Mouse (Mus musculus) cerebellum, adult 9-10 months (tissue): ENCODE measurements around the gene Wsb1.
"Not testable (repeated sequence)": the region's sequence is repeated elsewhere in the genome, so short reads cannot be mapped to it uniquely, and the experiment has no call there.

Experiments
- DNase-seq: peaks from one replicate; pipeline ENCODE4 v3.0.0; 2022

The Wsb1 gene

DNA sequence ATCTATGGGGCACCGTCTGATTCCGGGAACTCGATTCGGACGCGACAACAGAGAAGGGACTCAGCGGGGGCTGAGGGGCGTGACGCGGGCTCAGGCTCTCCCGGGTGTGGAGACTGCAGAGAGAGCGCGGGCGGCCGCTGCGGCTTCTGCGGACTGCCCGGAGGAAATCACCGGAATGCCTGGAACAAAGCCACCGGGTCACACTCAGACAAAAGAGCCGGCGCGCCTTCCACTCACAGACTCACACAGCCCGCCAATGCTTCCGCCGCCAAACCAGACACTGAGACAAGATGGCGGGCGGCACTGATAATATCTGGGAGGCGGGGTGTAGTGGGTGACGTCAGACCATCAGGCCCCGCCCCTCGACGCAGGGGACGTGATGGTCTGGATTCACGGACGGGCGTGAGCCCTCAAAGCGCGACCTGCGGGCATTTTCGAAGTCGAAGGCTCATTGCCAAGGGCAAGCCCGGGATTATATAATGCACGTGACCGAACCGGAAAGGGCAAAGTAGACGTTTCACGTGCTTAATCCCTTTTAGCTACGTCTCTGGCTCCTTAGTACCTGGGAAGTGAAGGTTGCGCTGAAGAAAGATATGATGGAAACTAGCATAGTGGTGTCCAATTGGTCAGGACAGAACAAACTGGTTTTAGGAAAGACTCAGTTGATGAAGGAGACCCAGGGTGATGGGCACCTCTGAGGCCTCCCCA lies at the start of gene Wsb1:
Gene Wsb1 (minus strand): TSS at position 281 of the 708 bp plus-strand sequence.
- DNase-seq: peak; percentile 97

DNA sequence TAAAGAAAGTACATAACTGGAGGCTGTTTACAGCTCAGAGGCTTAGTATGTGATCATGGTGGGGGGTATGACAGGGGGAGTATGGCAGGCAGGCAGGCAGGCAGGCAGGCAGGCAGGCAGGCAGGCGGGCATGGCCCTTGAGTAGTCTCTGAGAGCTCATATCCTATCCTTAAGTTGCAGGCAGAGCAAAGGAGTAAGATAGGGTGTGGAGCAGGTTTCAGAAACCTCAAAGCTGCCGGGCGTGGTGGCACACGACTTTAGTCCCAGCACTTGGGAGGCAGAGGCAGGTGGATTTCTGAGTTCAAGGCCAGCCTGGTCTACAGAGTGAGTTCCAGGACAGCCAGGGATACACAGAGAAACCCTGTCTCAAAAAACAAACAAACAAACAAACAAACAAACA lies 49.8 kb upstream of the Wsb1 start:
- not testable (repeated sequence) for DNase-seq

DNA sequence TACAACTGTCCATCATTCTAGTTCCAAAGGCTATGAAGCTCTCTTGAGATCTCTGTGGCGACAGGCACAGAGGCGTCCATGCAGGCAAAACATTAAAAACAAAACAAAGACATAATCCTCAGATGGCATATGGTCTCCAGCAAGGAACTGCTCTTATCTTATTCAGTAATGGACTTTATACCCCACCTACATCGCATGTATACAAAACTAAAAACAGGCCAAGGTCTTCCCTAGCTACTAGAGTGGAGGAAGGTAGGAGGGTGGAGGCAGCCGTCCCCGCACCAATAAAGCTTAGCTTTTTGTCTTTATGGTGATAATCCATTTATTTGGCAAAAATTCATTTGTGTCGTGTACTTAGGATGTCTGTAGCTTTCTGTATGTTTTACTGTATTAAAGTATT lies 48.6 kb upstream of the Wsb1 start:
- no peak for DNase-seq

DNA sequence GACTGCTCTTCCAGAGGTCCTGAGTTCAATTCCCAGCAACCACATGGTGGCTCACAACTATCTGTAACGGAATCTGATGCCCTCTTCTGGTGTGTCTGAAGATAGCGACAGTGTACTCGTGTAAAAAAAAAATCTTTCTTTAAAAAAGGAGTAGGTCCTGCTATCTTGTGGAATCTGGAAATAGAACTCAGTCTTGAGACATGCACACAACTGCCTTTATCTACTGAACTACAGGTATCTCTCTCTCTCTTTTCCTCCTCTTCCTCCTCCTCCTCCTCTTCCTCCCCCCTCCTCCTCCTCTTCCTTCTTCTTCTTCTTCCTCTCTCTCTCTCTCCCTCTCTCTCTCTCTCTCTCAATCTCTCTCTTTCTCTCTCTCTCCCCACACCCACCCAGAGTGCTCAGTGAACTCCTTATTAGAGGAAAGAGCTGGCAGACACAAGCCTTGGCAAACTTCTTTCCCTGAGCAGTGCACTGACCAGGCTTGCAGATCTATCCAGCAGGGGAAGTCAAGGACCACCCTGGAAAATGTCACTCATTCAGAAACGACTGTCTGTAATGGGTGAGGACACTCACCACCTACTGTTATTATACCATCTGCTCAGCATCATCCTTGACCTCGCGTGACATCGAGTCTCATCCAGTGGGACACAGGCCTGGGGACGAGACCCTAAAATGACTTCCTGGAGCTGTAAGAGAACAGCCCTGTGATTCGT lies 45.4 kb upstream of the Wsb1 start:
- no peak for DNase-seq

DNA sequence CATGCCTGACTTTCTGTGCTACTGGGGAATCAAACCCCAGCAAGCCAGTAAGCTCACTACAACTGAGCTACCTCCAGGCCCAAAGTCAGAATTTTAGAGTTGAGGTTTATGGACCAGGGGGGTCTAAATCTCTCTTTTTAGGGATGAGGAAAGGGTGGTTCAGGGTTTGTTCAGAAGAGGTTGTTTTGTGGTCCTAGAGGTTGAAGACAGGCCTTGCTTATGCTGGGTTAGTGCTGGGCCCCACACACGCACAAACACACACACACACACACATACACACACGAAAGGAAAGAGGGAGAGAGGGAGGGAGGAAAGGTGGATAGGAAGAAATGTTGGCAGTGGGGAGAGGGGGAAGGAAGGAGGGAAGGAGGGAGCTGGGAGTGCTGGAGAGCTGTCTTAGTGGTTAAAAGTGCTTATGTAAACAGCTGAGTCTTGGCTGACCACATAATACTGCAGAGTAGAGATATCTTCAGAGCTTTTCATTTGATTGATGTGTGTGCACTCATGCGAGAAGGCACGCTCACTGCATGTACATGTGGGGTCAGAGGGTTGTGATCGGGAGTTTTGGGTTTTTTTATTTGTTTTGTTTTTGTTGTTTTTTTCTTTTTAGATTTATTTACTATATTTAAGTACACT lies 42.5 kb upstream of the Wsb1 start, which contains the start of gene Gm9964:
Gene Gm9964 (minus strand): TSS at position 51 of the 636 bp plus-strand sequence.
- no peak for DNase-seq

DNA sequence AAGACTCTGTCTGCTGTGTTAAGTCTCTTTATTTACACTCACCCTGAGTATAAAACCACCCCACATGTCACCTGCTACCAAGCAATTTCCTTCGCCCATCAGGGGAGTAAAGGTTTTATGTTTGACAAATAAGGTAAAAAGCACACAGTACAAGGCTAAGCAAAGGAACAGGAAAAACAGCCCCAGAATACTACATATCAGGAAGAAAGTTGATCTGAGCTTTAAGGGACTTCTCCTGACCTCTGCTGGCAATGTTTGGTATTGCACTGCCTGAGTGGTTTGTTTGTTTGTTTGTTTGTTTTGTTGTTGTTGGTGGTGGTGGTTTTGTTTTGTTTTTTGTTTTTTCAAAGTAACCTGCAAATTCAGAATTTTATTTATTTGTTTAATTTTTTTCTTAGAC lies 41.7 kb upstream of the Wsb1 start:
- peak; percentile 60 for DNase-seq

DNA sequence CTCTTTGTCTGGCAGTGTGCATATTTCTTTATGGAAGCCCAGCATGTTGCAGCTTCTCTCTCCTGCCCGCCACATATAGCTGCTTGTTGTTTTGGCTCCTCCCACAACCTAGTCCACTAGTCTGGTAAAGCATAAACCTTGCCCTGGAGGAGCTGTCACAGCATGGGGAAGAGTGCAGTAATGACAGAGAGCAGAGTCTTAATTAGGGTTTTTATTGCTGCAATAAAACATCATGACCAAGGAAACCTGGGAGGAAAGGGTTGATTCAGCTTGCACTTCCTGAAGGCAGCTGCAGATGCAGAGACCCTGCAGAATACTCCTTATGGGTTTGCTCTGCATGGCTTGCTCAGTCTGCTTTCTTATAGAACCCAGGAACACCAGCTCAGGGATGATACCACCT lies 39.5 kb upstream of the Wsb1 start:
- no peak for DNase-seq

DNA sequence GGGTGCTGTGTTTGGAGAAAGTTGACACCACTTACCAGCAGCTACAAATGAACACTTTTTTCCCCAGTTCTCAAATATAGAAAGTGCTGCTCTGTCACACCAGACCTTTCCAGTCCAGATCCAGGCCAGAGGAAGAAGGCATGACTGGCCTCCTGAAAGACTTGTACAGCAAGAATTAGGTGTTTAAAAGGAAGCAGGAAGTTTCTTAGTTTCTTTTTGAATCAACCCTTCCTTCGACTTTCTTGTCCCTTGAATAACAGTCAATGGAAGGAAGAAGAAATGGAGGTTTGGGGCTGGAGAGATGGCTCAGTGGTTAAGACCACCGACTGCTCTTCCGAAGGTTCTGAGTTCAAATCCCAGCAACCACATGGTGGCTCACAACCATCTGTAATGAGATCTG lies 38.6 kb upstream of the Wsb1 start:
- no peak for DNase-seq

DNA sequence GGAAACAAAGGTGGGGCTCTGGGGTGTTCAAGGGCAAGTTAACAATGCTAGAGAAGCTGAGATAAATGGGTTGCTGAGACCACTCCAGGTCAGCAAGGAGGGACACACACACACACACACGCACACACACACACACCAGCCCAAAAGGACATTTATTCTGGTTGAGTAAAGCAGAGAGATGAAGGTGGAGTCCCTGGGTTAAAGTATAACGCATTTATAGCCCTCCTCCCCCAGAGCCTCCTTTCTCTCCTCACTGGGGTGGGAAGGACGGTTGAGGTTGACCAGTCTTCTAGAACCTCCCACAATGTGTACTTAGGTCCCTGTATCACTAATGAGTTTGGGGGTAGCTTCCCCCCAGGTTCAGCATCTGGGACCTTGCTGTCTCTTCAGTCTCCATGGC lies 37.7 kb upstream of the Wsb1 start:
- no peak for DNase-seq

DNA sequence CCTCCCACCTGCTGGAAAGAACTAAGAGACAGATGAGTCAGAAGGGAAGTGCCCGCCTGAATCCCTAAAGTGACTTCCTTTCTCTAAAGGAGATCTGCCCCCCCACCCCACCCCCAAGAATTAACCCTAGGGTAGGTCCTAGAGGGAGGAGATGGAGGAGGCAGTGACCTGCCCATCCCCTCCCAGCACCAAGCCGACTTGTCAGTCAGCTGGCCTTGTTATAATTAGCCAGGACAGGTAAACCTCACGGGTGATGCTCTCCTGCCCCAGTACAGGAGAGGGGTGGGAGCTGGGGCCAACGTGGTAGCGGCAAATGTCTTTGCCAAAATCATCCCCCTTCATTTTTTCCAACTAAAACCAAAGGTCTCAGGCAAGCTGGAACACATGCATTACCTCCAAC lies 37.2 kb upstream of the Wsb1 start:
- DNase-seq: no peak

DNA sequence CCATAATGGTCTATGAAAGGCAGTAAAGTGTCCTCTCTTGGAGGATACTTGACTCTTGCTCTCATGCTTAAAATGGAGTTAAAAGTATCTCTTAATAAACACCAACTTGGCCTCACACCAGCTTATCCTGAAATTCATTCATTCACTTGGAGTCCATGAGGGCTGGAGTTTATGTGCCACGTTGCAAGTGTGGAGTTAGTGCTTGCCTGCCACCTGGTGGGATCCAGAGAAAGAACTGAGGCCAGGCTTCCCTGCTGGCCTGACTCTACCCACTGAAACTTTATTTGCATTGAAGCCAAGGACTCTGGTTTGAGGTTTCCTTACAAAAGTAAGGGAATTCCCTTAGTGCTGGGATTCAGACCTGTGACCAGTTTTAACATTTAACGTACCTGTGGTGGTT lies 36.0 kb upstream of the Wsb1 start:
- DNase-seq: no peak

DNA sequence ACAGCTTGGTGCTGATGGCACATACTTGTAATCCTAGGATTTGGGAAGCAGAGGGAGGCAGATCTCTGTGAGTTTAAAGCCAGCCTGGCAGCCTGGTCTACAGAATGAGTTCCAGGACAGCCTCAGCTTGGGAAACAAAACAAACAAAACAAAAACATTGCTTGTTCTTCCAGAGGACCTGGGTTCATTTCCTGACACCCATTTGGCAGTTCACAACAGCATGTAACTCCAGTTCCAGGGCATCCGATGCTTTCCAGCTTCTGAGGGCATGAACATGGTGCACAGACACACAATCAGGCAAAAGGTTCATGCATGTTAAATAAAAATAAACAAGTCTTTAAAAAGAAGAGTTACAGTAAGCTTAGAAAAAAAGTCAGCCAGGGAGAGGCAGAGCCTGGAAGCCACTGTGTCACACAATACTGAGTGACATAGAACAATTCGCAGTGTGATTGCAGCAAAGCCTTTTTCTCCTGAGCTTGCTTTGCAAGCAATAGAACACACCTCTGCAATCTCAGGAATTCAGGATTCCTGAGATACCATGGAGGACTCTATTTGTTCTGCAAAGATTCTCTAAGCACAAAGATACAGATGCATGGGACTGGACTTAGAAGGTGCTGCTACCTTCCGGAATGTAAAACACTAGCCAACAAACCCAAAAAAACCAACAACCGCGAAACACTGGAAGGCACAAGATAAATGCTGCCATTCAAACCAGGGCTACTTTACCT lies 34.6 kb upstream of the Wsb1 start:
- no peak for DNase-seq

DNA sequence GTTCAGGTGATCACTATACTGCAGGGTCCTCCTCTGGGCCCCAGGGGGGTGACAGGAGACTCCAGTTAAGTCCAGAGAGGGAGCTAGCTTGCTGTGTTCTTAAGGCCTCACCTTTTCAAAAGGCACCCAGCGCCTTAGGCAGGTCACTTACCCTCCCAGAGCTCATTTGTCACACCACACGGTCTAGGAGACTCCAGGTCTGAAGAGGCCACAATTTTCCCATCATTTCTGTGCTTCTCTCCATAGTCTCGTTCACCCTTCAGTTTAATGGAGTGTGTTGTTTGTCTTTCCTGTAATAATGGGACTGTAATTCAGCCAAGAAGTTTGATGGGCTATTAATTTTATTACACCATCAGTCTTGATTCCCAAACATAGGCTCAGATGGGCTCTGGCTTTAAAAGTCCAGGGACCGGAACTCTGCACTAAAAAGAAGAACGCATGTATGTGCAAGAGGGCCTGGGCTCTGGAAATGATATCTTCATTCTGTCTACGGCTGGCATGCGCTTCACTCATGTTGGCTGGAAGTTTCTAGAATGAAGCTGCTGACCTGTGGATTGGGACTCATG lies 33.9 kb upstream of the Wsb1 start:
- no peak for DNase-seq

DNA sequence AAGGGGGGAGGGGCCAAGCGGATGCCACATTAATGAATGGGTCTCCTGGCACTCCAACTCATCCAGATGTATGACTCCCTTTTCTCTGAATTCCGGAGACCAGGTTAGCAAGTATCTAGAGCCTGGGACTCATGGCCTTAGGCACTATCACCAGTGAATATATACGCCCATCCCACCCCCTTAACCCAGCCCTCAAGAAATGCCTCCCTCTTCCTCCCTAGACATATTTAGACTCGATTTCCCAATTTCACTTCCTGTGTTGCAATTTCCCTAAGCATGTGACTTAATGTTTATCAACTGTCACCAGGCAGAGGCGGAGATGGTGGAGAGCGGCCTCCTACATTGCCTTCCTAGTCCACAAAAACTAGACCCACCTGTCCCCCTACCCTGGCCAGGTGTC lies 33.0 kb upstream of the Wsb1 start:
- no peak for DNase-seq

DNA sequence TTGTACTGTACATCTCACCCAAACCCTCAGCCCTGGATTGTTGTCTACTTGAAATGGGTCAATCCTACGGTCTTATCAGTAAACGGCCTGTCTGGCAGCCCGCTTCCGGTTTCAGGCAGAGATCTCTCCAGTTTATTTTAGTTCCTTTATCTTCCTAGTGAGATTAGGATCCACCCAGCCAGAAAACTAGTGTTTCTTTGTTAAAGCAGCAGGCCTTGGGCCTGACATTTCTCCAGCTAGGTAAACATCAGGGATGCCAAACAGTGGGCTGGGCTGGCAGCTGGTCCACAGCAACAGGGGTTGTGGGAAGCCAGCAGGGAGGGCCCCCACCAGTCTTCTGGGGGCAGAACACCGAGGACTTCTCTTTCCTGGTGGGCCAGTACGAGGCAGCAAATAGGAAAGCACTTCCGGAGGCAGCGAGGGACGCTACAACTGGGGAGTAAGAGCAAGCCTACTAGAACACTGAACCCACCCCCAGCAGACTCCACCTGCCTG lies 31.9 kb upstream of the Wsb1 start:
- DNase-seq: no peak

DNA sequence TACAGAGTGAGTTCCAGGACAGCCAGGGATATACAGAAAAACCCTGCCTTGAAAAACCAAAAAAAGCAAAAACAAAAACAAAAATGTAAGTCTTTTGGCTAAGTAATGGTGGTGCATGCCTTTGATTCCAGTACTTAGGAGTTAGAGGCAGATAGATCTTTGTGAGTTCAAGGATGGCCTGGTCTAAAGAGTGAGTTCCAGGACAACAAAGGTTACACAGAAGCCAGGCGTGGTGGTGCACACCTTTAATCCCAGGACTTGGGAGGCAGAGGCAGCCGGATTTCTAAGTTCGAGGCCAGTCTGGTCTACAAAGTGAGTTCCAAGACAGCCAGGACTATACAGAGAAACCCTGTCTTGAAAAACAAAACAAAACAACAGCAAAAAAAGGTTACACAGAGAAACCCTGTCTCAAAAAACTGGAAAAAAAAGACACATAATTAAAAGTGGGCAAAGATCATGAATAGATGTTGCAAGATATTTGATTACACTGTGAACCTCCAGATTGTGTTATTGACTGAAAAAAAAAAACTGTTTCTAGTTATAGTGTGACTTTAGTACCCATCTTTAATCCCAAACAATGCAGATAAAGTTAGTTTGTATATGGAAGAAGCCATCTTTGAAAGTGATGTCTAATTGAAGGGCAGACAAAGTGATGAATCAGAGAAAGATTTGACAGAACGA lies 29.0 kb upstream of the Wsb1 start:
- DNase-seq: no peak

DNA sequence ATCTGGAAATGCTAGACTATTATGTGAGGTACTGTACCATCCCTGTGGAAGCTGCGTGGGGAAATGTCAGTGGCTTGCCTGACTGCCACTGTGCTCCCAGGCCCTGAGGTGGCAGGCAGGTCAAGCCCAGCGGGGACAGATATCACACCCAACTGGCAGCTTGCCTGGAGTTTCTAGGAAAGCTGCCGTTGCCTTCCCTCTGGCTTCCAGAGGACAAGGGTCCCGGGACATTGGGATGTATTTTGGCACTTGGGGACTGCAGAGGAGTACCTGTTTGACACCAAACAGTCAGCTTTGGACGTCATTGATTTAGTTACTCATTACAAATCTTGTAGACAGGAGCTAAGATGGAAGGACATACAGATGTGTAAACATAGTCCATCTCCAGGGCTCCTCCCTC lies 26.9 kb upstream of the Wsb1 start:
- no peak for DNase-seq

DNA sequence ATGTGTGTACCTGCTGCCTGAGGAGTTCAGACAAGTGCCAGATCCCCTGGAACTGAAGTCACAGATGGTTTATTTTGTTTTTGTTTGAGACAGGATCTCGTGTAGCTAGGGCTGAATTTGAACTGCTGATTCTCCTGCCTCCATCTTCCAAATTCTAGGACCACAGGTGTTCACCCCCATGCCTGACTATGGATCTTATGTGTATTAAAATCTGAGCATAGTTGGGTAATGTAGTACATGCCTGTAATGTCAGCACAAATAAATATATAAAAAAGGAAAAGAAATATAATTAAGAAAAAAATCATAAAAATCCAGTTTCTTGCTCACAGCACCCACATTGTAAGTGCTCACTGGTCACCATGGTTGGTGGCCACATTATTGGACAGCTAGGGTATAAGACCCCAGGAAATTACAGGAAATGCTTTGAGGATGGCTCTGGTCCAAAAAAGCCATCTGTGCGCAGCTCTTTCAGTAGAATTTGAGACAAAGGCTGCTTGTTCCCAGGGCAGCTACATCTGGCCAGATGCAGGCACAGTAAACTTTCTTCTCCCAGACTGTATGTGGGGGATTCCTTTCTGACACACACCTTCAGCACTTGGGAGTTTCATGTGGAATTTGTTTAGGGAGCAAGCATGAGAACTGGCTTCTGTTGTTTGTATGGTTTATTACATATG lies 25.4 kb upstream of the Wsb1 start:
- DNase-seq: no peak

DNA sequence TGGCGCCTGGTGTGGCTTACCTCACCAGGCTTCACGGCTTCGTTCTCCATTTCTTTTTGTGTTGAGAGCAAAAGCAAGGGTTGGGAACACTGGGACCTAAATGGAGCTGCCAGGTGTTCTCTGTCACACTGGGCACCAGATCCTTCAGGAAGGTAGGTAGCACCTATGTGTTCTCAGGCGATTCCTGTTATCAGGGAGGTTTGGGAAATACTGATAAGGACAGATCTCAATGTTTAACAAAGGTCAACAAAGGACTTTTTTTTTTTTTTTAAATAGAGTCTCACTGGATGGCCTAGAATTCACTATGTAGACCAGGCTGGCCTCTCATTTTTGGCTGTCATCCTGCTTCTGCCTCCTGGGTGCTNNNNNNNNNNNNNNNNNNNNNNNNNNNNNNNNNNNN lies 19.3 kb upstream of the Wsb1 start:
- DNase-seq: no peak

DNA sequence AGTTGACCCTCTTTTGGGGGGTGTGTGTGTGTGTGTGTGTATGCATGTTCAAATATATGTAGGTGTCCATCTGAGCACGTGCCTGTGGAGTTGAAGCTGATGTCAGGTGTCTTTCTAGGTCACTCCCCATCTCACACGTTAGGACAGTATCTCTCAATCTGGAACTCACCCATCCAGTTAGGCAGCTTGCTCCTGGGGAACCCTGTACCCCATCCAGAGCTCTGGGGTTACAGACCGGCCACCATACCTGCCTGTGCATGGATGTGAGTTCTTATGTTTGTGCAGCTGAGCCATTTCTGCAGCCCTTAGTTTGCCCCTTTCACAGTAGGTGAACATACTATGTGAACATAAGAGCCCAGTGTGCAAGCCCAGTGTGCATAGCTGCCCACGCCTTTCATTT lies 18.6 kb upstream of the Wsb1 start:
- no peak for DNase-seq

DNA sequence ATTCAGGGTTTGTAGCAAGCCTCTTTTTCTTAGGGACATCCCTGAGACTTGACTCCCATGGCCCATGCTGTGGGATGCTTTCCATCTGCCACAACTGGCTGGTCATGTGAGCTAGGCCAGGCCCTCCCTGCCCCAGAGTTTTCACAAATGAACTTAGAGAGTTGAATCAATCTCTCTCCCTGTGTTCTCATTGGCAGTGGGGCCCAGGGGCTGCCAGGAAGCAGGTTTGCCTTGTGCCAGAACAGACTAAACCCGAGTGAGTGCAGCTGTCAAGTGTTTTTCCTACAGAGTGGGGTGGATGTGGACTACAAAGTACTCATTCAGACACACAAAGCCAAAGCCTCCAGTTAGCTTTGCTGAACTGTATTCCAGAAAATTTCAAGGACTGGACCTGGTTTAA lies 12.7 kb upstream of the Wsb1 start:
- DNase-seq: no peak

DNA sequence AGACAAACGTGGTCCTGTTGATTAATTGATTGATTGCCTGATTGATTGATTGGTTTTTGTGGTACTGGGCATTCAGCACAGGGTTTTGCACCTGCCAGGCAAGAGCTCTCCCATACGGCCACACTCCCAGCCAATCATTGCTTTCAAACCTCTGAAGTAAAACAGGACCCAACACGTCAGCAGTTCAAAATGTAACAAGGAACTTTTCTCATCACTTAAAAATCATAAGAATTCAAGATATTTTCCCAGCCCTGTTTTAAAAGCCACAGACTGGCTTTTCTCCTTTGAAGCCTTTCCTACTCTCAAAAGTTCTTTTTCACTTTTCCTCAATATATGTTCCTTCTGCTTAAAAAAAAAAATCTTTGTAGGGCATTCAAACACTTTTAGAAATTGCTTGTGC lies 9.9 kb upstream of the Wsb1 start:
- DNase-seq: no peak
